Mouse (Mus musculus): ENCODE data around the gene Hnrnpul1. TPM values are rescaled to one million over a fixed set of nuclear protein-coding genes. Genes with fewer than 3 reads are reported as not detected.

Hnrnpul1 gene
- total RNA-seq, 2 experiments from 2014 or later = 103 to 114 TPM

- DNase-seq (ENCODE audit: extremely low spot score in 1 of 2, low spot score in 1 of 2) = peak; percentile 60 to 64
These were observed 26.9 kb upstream of the Hnrnpul1 start for GRCm38 (mm10) chr7:25781321-25781936.

GRCm38 (mm10) chr7:25780753-25781152 lies 26.2 kb upstream of the Hnrnpul1 start:
- no peak for DNase-seq (ENCODE audit: extremely low spot score in 1 of 2, low spot score in 1 of 2)

GRCm38 (mm10) chr7:25780021-25780420 lies 25.5 kb upstream of the Hnrnpul1 start:
- no peak for DNase-seq (ENCODE audit: extremely low spot score in 1 of 2, low spot score in 1 of 2)

- no peak for DNase-seq (ENCODE audit: extremely low spot score in 1 of 2, low spot score in 1 of 2)
These were observed 13.7 kb upstream of the Hnrnpul1 start for GRCm38 (mm10) chr7:25768229-25768628.

- DNase-seq (ENCODE audit: extremely low spot score in 1 of 2, low spot score in 1 of 2) = no peak
These were observed 11.6 kb upstream of the Hnrnpul1 start for GRCm38 (mm10) chr7:25766108-25766507.

GRCm38 (mm10) chr7:25764221-25764620 lies 9.7 kb upstream of the Hnrnpul1 start:
- DNase-seq (ENCODE audit: extremely low spot score in 1 of 2, low spot score in 1 of 2) = no peak

- DNase-seq (ENCODE audit: extremely low spot score in 1 of 2, low spot score in 1 of 2) = no peak
These were observed 9.1 kb upstream of the Hnrnpul1 start for GRCm38 (mm10) chr7:25763678-25764077.

- DNase-seq (ENCODE audit: extremely low spot score in 1 of 2, low spot score in 1 of 2) = no peak
These were observed 6.8 kb upstream of the Hnrnpul1 start for GRCm38 (mm10) chr7:25761354-25761753.

GRCm38 (mm10) chr7:25756011-25756410 lies 1.5 kb upstream of the Hnrnpul1 start:
- peak; percentile 87 to 95 for DNase-seq (ENCODE audit: extremely low spot score in 1 of 2, low spot score in 1 of 2)

GRCm38 (mm10) chr7:25755468-25755833 lies 894 bp upstream of the Hnrnpul1 start:
- peak; percentile 44 to 48 for DNase-seq (ENCODE audit: extremely low spot score in 1 of 2, low spot score in 1 of 2)

GRCm38 (mm10) chr7:25754439-25754737 lies 169 bp downstream of the Hnrnpul1 start:
- no peak for DNase-seq (ENCODE audit: extremely low spot score in 1 of 2, low spot score in 1 of 2)

GRCm38 (mm10) chr7:25753643-25754438 lies 716 bp downstream of the Hnrnpul1 start:
- DNase-seq (ENCODE audit: extremely low spot score in 1 of 2, low spot score in 1 of 2) = no peak

GRCm38 (mm10) chr7:25753076-25753475 lies 1.5 kb downstream of the Hnrnpul1 start:
- no peak for DNase-seq (ENCODE audit: extremely low spot score in 1 of 2, low spot score in 1 of 2)

GRCm38 (mm10) chr7:25746844-25747243 lies 7.7 kb downstream of the Hnrnpul1 start:
- no peak for DNase-seq (ENCODE audit: extremely low spot score in 1 of 2, low spot score in 1 of 2)

GRCm38 (mm10) chr7:25738277-25738676 lies 16.3 kb downstream of the Hnrnpul1 start:
- DNase-seq (ENCODE audit: extremely low spot score in 1 of 2, low spot score in 1 of 2) = no peak

GRCm38 (mm10) chr7:25736920-25737319 lies 17.6 kb downstream of the Hnrnpul1 start:
- DNase-seq (ENCODE audit: extremely low spot score in 1 of 2, low spot score in 1 of 2) = no peak

GRCm38 (mm10) chr7:25734991-25735390 lies 19.6 kb downstream of the Hnrnpul1 start:
- DNase-seq (ENCODE audit: extremely low spot score in 1 of 2, low spot score in 1 of 2) = no peak

GRCm38 (mm10) chr7:25731294-25732055 lies 23.1 kb downstream of the Hnrnpul1 start:
- DNase-seq (ENCODE audit: extremely low spot score in 1 of 2, low spot score in 1 of 2) = no peak

GRCm38 (mm10) chr7:25729862-25730261 lies 24.7 kb downstream of the Hnrnpul1 start:
- DNase-seq (ENCODE audit: extremely low spot score in 1 of 2, low spot score in 1 of 2) = no peak

- DNase-seq (ENCODE audit: extremely low spot score in 1 of 2, low spot score in 1 of 2) = no peak
These were observed 25.2 kb downstream of the Hnrnpul1 start for GRCm38 (mm10) chr7:25729396-25729795.

- no peak for DNase-seq (ENCODE audit: extremely low spot score in 1 of 2, low spot score in 1 of 2)
These were observed 26.8 kb downstream of the Hnrnpul1 start for GRCm38 (mm10) chr7:25727800-25728199.
